Mouse (Mus musculus): ENCODE measurements around the gene Haus3.

The Haus3 gene

DNA sequence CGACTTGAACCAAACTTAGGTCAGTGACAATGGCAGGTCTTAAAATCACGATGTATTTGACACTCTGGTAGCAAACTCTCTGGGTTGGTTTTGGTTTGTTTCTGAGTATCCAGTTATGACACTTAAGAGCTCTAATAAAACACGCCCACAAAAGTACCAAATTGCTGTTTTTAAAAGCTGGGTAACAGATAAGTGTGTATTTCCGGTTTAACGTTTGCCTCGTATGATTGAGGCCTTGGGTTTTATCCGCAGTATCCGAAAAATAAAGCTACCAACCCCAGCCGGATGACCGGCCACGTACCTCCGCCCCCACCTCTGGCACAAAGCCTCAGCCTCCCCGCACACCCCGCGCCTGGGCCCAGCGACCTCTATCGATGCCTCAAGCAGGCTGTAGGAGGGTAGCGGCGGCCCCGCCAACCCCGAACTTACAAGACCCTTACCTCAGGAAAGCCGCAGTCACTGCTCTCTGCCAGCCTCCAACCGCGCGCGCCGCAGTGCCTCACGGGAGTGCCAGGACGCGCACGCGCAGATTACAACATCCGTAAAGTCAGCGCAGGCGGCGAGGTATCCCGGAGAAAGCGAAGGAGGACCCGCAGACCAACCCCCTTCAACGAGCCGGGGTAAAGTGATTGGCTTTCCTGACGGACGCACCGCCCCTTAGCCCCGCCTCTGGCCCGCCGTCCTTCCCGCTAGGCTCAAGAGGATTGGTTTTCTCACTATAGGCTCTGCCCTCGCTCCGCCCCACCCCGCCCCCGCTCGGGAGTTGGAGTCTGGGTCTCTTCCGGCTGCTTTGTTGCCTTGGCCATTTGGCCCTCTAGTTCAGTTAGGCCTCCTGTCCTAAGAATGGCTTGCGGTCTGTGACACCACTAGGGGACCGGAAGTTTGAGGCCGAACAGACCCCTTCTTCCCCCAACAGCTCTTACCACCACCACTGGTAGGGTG, at the start of gene Haus3, which contains the start of gene Poln:
Gene Haus3 (minus strand): TSS at position 578 of the 942 bp plus-strand sequence.
Gene Poln (minus strand): TSS at position 499 of the 942 bp plus-strand sequence.
- peak; percentile 98 for DNase-seq (ENCODE audit: low spot score)

DNA sequence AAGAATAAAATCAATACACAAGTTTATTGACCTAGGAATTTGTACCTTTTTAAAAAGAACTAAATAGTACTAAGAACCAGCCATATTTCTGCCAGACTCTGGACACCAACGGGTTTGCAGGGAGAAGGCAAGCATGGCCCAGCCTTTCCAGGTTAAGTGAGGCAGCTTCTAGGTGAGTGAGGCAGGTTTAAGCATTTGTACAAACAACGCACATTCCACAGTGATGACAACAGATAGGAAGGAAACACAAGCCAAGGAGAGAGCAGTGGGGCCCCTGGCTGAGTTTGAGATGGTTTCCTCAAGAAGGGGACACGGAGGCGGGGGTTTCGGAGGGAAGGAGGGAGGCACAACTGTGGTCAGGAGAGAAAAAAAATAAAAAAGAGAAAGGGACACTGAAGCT, 49.3 kb upstream of the Haus3 start:
- DNase-seq (ENCODE audit: low spot score) = no peak

DNA sequence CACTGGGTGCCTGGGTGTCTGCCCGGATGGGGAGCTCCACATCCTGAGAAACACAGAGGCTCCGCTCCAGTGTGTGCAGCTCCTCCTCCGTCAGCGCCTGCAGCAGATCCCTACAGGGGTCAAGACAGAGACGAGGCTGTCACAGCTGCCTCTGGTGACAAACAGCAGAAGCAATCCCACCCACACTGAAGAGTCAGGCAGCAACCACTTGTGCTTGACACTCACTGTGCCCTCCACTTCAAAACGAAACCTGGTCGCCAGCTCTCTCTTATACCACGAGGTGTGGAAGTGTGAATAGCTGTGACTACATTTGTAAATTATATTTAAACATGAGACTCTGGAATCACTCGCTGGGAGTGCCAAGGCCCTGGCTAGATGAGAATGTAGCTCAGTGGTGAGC, 48.4 kb upstream of the Haus3 start:
- no peak for DNase-seq (ENCODE audit: low spot score)

DNA sequence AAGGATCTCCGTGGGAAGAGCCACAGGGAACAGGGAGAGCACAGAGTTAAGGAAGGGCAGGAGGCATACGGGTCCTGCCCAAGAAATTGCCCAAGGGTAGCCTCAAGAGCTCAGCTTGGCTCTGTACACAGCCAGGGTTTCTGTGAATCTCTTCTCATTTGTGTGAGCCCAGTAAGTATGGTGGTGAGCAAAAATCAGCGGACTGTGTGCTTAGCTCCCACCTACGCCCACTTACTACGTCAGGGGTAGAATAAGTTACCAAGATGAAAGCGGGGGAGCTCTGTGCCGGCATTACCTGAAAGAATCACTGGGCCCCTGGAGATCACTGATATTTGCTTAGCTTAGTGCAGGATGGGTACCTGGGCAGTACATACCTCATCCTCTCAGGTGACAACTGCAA, 46.7 kb upstream of the Haus3 start:
- no peak for DNase-seq (ENCODE audit: low spot score)

DNA sequence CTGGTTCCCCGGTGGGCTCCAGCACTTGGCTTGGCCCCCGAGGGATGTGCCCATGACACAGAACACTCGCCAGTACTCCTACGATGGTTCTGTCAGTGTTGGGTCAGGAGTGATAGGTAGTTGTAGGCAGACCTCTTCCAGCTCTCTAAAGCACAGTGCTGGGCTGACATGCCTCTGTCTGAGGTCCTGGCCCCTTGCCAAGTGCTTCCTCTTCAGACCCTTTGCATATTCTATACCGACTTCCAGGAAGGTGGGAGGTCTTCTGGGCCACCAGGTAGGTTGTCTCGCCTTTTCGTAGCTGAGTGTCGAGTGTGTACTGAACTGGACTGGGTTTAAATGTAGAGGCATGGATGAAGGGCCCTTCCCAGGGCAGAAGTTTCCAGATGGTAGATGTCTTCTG, 44.3 kb upstream of the Haus3 start:
- no peak for DNase-seq (ENCODE audit: low spot score)

DNA sequence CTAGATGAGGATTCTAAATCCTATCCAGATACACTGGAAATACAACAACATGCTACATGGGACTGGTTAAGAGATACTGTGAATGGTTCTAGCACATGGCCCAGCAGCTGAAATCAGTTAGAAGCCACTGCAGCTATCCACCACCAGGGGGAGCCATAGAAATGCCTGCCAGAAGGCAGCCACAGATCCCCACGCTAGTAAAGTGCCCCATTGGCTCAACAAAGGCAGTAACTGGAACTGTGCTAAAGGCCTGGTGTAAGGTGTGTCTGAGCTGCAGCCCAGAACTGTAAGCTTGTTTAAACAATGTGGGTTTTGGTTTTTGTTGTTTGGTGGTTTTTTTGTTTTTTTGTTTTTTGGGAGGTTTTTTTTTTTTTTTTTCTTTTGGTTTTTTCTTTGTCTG, 41.0 kb upstream of the Haus3 start:
- DNase-seq (ENCODE audit: low spot score) = peak; percentile 83

DNA sequence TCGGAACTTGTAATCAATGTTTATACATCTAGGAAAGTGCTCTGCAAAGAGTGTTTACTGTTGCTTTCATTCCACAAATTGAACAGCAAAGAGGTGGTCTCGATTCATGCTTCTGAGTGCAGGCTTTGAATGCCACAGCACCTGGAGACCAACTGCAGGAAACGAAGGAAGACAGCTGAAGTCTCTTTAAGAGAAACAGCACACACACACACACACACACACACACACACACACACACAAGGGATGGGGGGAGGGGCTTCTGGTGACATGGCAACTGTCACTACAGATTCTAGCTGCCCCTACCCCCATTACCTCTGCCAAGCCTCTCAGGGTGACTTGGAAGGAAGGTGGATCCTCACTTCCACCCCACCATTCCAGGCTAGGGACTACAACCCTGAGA, 38.2 kb upstream of the Haus3 start:
- DNase-seq (ENCODE audit: low spot score) = no peak

DNA sequence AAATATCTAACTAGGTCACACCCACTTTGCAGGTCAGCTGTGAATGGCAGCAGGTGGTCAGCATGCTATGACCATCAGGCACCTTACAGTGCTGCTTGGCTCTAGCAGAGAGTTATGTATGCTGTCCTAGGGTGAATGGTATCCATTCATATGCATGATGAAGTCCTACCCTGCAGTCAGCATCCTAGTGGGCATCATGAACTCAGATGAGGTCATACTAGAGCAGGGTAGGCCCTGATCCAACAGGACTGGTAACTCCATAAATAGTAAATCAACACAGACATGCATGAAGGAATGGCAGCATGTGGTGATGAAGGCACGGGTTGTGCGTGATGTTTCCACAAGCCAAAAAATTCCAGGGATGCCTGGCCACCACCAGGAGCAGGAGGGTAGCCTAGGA, 36.5 kb upstream of the Haus3 start:
- no peak for DNase-seq (ENCODE audit: low spot score)

DNA sequence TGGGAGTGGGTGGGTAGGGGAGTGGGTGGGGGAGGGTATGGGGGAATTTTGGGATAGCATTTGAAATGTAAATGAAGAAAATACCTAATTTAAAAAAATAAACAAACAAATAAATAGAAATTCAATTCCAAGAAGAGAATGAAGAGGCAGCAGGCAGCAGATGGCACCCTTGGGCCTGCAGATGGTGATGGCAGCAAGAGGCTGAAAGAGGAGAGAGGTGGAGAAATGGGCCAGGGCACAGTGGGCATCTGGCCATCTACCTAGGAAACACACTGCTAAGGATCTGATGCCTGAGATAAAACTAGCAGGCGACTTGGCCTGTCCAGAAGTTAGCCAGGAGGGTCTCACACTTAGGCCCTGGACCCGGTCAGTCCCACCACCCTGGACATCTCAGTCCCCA, 35.6 kb upstream of the Haus3 start:
- no peak for DNase-seq (ENCODE audit: low spot score)

DNA sequence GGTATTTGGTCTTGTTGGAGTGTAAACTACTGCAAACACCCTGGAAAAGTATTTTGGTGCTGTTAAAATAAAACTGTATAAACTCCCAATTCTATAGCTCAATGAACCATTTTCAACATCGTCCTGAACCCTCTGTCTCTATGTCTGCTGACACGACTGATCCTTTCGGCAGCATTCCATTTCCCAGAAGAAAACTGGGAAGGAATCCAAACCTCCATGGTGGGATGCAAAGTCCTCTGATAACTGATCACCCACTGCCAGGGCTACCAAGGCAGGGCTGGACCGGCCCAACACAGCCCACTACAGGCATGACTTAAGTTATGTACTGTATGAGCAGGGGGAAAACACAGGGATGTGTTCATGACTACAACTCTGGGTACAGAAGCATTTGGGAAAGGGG, 32.7 kb upstream of the Haus3 start:
- no peak for DNase-seq (ENCODE audit: low spot score)

DNA sequence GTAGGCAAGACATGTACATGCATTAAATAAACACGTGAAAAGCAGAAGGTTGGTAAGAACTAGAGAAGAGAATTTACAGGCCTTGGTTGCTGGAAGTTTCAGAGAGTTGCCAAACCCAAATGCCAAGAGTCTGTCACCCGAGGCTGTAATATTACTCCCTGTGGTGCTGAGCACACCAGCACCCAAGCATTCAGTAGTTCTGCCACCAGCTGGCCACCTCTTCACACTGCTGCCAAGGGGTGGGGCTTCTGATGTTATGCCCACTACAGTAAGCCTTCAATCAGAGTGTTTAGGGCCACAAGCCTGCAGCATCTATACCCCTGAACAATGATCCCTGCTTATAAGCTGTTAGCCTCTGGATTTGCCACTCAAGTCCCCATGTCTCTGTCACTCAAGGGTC, 32.1 kb upstream of the Haus3 start:
- DNase-seq (ENCODE audit: low spot score) = peak; percentile 39

DNA sequence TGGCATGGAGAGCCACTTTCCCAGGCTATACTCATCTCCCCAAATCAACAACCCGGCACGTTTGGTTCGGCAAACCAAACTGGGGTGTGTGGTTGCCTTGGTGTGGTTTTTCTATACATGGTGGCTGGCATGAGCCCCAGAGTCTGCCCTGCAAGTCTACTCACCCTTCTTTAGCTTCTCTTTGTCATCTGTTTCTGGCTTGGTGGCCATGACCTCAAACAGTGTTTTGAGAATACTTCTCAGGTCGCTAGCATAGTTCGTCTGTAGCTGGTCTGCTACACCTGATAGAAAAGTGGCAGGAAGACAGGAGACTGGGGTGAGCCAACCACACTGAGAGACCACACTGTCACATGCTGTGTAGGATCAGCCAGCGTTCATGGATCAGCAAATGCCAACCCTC, 29.3 kb upstream of the Haus3 start:
- DNase-seq (ENCODE audit: low spot score) = peak; percentile 71

DNA sequence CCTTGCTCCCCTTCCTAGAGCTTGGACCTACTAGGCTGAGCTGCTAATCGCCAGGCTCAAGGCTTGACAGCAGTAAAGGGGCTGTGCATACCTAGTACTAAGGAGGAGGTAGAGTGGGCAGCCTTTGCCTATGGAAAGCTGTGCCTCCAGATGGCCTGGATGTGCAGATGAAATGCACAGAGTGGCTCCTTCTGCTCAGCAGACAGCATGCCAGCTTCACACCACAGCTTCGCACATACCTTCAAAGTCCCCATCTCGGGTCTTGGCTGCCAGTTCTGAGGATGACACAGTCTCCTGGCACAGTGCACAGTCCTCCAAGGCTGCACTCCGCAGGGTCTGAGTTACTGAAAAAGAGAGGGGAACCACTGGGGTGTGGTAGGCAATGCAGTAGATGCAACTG, 27.9 kb upstream of the Haus3 start:
- DNase-seq (ENCODE audit: low spot score) = no peak

DNA sequence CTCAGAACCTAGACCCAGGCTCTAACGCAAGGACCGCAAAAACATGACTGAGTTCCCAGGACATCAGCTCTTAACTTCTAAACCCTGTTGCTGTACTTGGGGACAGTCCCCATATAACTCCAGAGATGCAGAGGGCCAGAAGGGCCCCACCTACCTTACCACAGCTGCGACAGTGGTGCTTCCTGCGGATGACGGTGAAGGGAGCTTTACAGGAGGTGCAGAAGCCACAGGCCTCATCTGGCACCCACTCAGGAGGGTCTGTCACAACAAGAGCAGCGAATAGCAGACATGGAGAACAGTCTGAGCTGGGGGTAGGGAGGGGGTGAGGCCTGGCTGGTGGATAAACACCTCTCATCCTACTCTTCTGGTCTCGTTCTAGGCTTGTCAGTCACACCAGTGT, 27.1 kb upstream of the Haus3 start:
- peak; percentile 97 for DNase-seq (ENCODE audit: low spot score)

DNA sequence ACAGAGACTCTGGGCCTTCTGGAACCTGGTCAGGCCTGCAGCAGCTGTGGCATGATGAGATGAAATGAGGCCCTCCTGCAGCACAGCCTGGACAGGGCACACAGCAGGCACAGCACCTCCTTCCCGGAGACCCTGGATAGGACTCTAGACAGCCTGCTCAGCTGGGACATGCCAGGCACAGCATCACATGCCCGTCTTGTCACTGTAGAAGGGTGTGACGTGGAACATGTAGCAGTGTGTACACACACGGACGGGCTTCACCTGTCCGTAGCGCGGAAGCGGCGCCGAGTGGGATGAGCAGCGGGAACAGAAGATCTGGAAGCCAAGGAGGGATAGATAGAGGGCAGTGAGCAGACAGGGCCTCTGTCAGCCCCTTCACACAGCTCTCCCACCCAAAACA, 26.5 kb upstream of the Haus3 start:
- DNase-seq (ENCODE audit: low spot score) = no peak

DNA sequence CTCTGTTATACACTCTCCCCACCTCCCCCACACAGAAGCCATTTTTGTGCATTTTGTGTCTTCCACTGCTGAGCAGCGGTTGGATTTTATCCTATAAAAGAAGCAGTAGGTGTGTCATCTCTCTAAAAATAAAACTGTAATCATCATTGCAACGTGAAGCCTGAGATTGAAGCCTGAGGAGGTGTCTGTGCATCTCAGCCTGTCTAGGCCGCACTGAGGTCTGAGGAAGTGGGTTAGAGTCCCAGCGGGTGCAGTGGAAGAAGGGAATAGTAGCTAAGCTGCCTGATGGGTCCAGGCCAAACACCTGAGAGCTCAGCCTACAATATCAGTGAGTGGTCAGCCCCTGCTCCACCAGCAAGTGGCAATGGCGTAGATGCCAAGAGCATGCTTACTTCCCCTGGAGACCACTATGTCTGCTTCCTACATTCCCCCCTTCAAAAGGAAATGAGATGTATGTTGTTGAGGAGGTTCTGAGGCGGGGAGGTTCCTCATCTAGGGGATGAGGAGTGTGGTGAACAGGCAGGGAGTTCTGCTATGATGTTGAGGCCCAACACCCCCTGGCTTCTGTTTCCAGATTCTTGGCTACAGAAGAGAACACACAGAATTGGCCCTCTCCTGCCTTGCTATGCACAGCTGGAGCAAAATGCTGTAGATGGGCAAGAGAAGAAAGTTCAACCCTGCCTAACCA, 25.8 kb upstream of the Haus3 start:
- DNase-seq (ENCODE audit: low spot score) = peak; percentile 31

DNA sequence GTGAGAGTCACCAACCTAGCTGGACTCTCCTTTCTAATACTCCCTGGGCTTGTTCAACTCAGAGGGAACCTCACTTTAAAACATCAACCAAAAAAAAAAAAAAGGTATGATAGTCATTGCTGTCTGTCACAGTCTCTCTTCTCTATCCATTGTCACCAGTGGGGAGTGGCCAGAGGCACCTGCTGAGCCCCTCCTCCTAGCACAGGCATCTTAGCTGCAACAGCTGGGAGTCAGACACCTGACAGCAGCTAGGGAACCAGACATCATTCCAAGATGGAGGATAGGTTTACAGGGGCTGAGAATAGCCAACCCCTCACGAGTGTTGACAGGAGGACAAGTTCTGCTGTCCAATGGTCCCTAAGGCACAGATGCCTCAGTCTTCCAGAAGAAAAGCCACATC, 25.1 kb upstream of the Haus3 start:
- no peak for DNase-seq (ENCODE audit: low spot score)

DNA sequence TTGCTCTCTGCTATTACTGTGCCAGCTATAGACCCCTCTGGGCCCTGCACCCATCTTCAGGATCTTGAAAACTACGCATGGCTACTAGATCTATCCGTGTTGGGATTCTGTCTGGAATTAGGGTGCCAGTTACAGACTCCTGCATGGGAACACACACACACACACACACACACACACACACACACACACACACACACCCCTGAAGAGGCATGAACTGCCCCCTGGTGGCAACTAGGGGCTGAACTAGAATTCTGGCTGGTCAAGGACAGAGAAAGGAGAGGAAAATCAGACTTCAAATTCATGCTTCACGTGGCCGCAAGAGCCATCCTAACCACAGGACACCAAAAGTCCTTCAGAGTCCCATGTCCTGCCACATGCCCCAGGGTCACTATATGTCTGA, 22.5 kb upstream of the Haus3 start:
- no peak for DNase-seq (ENCODE audit: low spot score)

DNA sequence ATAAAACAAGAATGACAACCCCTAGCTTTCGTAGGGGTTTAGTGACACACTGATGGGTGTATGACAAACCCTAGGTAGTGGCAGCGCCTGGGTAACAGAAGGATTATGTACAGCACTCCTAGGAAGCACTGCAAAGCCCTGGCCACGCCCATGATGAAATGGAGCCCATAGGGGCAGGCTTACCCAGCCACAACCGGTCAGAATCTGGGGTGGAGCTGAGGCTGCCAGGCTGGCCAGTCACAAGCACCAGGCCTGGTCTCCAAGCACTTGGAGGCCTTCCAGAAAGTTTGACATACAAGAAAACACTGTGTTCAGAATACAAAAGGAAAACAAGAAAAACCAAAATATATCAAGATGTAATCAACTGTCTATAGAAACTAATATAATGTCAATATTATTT, 21.7 kb upstream of the Haus3 start:
- no peak for DNase-seq (ENCODE audit: low spot score)

DNA sequence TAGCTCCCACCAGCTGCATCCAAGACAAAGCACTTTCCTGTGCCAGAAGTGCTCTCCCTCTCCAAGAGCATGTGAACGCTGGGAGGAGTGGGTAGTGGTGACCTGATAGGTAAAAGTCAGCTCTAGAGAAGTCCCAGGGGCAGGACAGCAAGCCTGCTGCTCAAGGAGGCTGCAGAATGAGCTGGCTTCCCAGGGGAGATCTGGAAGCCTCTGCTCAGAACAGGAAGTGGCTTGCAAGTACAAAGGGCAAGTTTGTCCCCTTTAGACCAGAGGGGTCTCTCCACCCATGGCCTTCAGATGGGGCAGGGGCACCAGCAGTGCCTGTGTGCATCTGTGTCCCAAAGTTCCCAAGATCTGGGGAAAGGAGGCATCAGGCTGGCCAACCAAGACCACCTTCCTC, 20.2 kb upstream of the Haus3 start:
- no peak for DNase-seq (ENCODE audit: low spot score)

DNA sequence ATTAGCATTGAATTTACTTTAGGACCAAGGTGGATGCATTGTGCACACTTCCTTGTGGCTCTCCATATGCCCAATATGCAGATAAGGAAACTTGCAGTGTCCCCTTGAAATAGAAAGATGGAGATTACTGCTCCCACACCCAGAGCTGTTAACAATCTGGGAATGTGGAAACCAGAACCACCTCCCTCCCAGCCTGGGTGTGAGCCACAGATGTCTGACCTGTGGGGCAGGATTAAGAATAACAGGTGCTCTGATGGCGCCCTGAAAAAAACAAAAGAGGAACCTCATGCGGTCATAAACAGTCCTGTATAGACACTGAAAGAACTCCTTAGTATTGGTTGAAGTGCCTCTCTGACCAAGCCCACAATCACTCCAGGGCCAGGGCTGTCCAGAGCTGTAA, 19.5 kb upstream of the Haus3 start:
- no peak for DNase-seq (ENCODE audit: low spot score)

DNA sequence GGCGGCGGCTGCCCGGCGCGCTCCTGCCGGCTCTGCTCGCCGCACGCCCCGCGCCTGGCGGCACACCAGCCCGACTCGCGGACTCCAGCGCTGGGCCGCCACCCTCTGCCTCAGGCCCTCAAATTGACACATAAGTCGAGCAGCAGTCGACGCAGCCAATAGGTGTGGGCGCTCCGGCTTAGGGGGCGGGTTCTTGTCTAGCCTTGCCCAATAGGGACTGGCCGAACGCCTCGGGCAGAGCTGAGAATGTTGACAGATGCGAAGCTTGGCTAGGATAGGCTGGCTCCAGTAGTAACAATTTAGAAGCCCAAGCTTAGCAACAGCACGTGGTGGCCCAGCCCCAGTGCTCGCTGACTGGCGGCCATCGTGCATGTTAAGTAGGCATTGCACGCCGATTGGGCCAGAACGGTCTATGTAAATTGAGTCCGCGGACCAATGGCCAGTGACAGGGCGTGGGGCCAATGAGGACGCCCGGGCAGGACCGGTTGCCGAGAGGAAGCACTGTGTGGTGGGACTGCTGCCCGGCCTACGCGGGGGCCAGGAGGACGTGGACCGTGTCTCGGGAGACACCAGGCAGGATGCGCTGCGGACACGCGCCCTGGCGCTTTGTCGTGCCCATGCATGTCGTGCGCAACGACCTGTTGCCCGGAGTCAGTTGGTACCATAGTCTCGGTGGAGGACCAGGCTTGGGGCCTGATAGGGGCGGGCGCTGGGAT, 18.4 kb upstream of the Haus3 start, which contains the start of gene Mxd4:
Gene Mxd4 (minus strand): TSS at position 120 of the 716 bp plus-strand sequence.
- peak; percentile 98 for DNase-seq (ENCODE audit: low spot score)

DNA sequence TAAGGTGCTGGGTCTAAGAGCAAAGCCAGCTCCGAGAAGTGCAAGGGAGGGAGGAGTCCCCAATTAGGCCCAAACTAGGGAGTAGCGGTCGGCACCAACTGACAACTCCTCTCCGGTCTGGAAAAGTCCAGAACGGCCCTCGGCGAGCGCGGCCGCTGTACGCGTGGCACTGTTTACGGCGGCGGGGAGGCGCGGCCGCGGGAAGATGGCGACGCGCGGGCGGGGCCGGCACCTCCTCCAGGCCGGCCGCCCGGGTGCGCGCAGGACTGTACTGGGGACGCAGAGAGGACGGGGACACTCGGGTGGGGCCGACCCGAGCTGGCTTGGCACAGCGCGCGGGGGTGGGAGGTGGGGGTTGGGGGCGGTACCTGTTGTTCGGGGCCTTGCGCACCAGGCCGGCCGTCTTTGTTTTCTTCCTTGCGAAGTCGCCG, 17.6 kb upstream of the Haus3 start:
- peak; percentile 33 for DNase-seq (ENCODE audit: low spot score)

Data from T-cell, adult 2 months (primary cell).